Mouse (Mus musculus) kidney, embryonic 14.5 days (tissue): Measurements from ENCODE around the gene Zfp738. TPM values are rescaled to one million over a fixed set of nuclear protein-coding genes. Genes with fewer than 3 reads are reported as not detected.
"Not testable (repeated sequence)": the region's sequence is repeated elsewhere in the genome, so short reads cannot be mapped to it uniquely, and the experiment has no call there.

Source experiments
- ATAC-seq: fragments of 200-750 bp; cut with Nextera tagmentation; 2 replicates; pipeline ENCODE4 v1.8.0; 2017; ENCODE audit warnings: moderate number of reproducible peaks, mild to moderate bottlenecking, moderate TSS enrichment, moderate library complexity; ENCODE audit not compliant: low FRiP score, low TSS enrichment
- H3K27ac ChIP-seq: fragments of 300-500 bp; sonication (generic); 2 replicates; pipeline ENCODE4 v1.5.1; 2014; ENCODE audit warnings: low read depth, mild to moderate bottlenecking, low read length, moderate library complexity, mixed read lengths
- H3K27me3 ChIP-seq: fragments of 300-500 bp; sonication (generic); 2 replicates; pipeline ENCODE4 v1.6.1; 2014; ENCODE audit warnings: mild to moderate bottlenecking, low read length; ENCODE audit not compliant: control insufficient read depth, insufficient read depth
- H3K36me3 ChIP-seq: fragments of 300-500 bp; sonication (generic); 2 replicates; pipeline ENCODE4 v1.6.1; 2014; ENCODE audit warnings: low read length, mixed read lengths; ENCODE audit not compliant: control insufficient read depth, insufficient read depth
- H3K4me1 ChIP-seq: fragments of 300-500 bp; sonication (generic); 2 replicates; pipeline ENCODE4 v1.6.1; 2014; ENCODE audit warnings: low read length, mixed read lengths; ENCODE audit not compliant: control insufficient read depth, insufficient read depth
- H3K4me2 ChIP-seq: fragments of 300-500 bp; sonication (generic); replicated peaks from 2 replicates; pipeline ENCODE4 v1.6.1; 2014; ENCODE audit warnings: low read depth, mild to moderate bottlenecking, low read length
- H3K4me3 ChIP-seq: fragments of 300-500 bp; sonication (generic); 2 replicates; pipeline ENCODE4 v1.5.1; 2014; ENCODE audit warnings: mild to moderate bottlenecking, low read length
- H3K9ac ChIP-seq: fragments of 300-500 bp; sonication (generic); 2 replicates; pipeline ENCODE4 v1.6.1; 2014; ENCODE audit warnings: low read depth, mild to moderate bottlenecking, low read length, moderate library complexity
- H3K9me3 ChIP-seq: fragments of 300-500 bp; sonication (generic); 2 replicates; pipeline ENCODE4 v1.6.1; 2016; ENCODE audit warnings: low read length; ENCODE audit not compliant: control insufficient read depth
- WGBS: fragments of 180-500 bp; shearing (Covaris S2); extraction: QIAGEN DNeasy Blood & Tissue Kit; methylation state at CpG from one replicate; pipeline ENCODE4 v1.1.7; 2014; 5-methylcytosine and 5-hydroxymethylcytosine counted together
- polyA plus RNA-seq: library from polyadenylated mRNA; unstranded; fragments of >200 nt; fragmentation: Nextera tagmentation; extraction: Ambion mirVana; gene quantifications from 2 replicates; pipeline ENCODE4 v1.2.1, GENCODE M21; 2014

Gene Zfp738
- polyA plus RNA-seq, 1 experiment from 2014 or later = 11.2 TPM

DNA sequence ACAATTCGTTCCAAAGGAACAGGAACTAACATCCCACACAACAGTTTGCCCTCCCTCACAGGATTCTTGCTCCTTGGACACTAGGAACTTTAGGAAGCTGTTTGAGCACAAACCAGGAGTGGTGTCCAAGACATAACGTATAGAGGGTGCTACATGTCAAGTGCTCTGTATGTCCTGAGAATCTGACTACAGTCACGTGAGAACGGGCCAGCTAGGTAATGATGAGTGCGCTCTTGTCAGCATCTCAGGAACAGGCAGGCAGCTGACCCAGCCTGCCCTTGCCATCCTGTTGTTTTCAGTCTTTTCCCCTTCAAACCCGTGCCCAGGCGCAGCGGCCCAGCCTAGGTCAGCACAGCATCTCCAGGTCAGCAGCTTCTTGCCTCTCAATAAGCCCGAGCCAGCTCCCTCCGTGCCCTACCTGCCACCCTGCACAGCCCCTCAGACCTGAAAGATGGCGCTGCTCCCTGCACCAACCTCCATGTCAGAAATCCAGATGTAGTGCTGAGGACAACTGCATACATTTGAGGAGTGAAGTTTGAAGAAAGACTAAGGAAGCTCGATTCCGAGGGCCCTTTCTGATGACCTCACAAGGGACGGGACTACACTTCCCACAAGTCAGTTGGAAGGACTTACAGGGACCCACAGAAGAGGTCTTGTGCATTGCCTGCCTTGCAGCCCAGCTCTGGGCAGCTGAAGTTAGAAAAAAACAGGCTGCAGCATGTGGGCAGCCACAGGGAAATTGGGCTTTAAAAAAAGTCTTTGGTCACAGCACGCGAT is 3.7 kb downstream of the Zfp738 start:
- H3K9me3 ChIP-seq, H3K27ac ChIP-seq, H3K36me3 ChIP-seq, H3K27me3 ChIP-seq, H3K4me1 ChIP-seq: not testable (repeated sequence)
- H3K4me3 ChIP-seq = peak overlapping the region; percentile 74
- 10% methylated on average over 16 of the region's 16 CpGs for WGBS
- ATAC-seq = peak; percentile 100
- peak overlapping the region; percentile 70 for H3K9ac ChIP-seq
- peak overlapping the region; percentile 65 for H3K4me2 ChIP-seq

- 97% methylated on average over 2 of the region's 2 CpGs for WGBS
- ATAC-seq = no peak
These were observed 12.0 kb downstream of the Zfp738 start for GRCm38 (mm10) chr13:67674902-67675301.

DNA sequence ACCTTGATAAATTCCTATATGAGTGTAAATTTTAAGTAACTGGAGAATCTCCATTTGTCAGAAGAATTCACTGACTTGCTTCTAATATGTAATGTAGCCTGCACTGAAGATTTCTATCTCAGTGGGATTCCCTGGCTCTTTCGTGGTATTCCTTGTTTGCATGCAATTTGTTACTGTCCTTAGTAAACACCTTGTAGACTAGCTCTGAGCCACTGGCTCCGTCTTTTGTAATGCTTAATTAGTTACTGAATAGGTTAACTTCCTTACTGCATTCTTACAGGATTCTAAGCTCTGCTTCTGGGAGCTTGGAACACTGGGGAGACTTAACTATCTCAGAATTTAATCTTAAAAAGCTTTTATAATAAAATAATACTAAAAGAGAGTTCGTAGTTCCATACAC is 34.4 kb downstream of the Zfp738 start:
- no peak overlapping the region for H3K27ac ChIP-seq
- no peak overlapping the region for H3K9ac ChIP-seq
- WGBS = 46% methylated on average over 3 of the region's 3 CpGs
- H3K4me1 ChIP-seq = no peaks in the 10 kb centered on the region
- ATAC-seq = no peak
- H3K4me2 ChIP-seq = no peak overlapping the region
- no peaks in the 10 kb centered on the region for H3K9me3 ChIP-seq
- H3K36me3 ChIP-seq = no peaks in the 10 kb centered on the region
- H3K4me3 ChIP-seq = no peak overlapping the region
- H3K27me3 ChIP-seq = no peaks in the 10 kb centered on the region

More at GRCm38 (mm10) chr13:67674902-67675301, 12.0 kb downstream of the Zfp738 start:
- no peaks in the 10 kb centered on the region for H3K27me3 ChIP-seq
- H3K27ac ChIP-seq = no peak overlapping the region
- no peaks in the 10 kb centered on the region for H3K4me1 ChIP-seq
- H3K4me3 ChIP-seq = no peak overlapping the region
- H3K36me3 ChIP-seq = peaks cover under 1% of the 10 kb centered on the region; the same call in 1 of the 2 replicates
- H3K9me3 ChIP-seq = no peaks in the 10 kb centered on the region
- no peak overlapping the region for H3K9ac ChIP-seq
- H3K4me2 ChIP-seq = no peak overlapping the region

GRCm38 (mm10) chr13:67637294-67638007 is 49.4 kb downstream of the Zfp738 start, which contains the start of the genes Gm49345 and Zfp729a:
Gm49345 (minus strand) TSS chr13:67637769.
Zfp729a (minus strand) TSS chr13:67637791.
- Histone ChIP-seq H3K27ac (peak within 1 kb of the TSS; percentile 51; the same call in 1 of the 2 replicates), H3K9me3 (no peaks in the 10 kb centered on the region), H3K9ac (peak within 1 kb of the TSS; percentile 70), H3K27me3 (no peaks in the 10 kb centered on the region), H3K4me3 (peak within 1 kb of the TSS; percentile 88), H3K4me1 (no peaks in the 10 kb centered on the region), H3K4me2 (peak within 1 kb of the TSS; percentile 41), H3K36me3 (no peaks in the 10 kb centered on the region)
- peak; percentile 99 for ATAC-seq
- 1% methylated on average over 19 of the region's 19 CpGs for WGBS

- Histone ChIP-seq H3K36me3 (no peaks in the 10 kb centered on the region), H3K4me1 (no peaks in the 10 kb centered on the region), H3K9me3 (peaks cover 2% of the 10 kb centered on the region; the same call in 1 of the 2 replicates), H3K9ac (no peak overlapping the region), H3K27me3 (no peaks in the 10 kb centered on the region), H3K27ac (no peak overlapping the region), H3K4me2 (no peak overlapping the region), H3K4me3 (peak overlapping the region; percentile 73; the same call in 1 of the 2 replicates)
- ATAC-seq = no peak
- WGBS = 89% methylated on average over 4 of the region's 4 CpGs
These were observed 76.8 kb downstream of the Zfp738 start for GRCm38 (mm10) chr13:67610108-67610507.

GRCm38 (mm10) chr13:67609066-67609876 is 77.6 kb downstream of the Zfp738 start, which contains the start of gene Zfp729b:
Zfp729b (minus strand) TSS chr13:67609707.
- H3K36me3 ChIP-seq = no peaks in the 10 kb centered on the region
- H3K4me2 ChIP-seq = peak within 1 kb of the TSS; percentile 44
- WGBS = 3% methylated on average over 20 of the region's 20 CpGs
- peaks cover 2% of the 10 kb centered on the region; the same call in 1 of the 2 replicates for H3K9me3 ChIP-seq
- H3K27me3 ChIP-seq = no peaks in the 10 kb centered on the region
- peak within 1 kb of the TSS; percentile 63 for H3K9ac ChIP-seq
- H3K27ac ChIP-seq = peak within 1 kb of the TSS; percentile 26; the same call in 1 of the 2 replicates
- peak within 1 kb of the TSS; percentile 73 for H3K4me3 ChIP-seq
- no peaks in the 10 kb centered on the region for H3K4me1 ChIP-seq
- ATAC-seq = peak; percentile 98

Other genes with a start within 250 kb of the Zfp738 start
- 5.6 and 10.4 TPM in 2 replicates for gene Zfp874a, start 235.4 kb downstream of the Zfp738 start, polyA plus RNA-seq
- 2.2 and 2.3 TPM in 2 replicates for gene Zfp874b, start 202.8 kb downstream of the Zfp738 start, polyA plus RNA-seq
- gene Zfp58, start 186.5 kb downstream of the Zfp738 start, polyA plus RNA-seq = 13.5 and 16.7 TPM in 2 replicates
- not detected in 2 replicates for gene Gm26965, start 160.9 kb downstream of the Zfp738 start, polyA plus RNA-seq
- gene Zfp87, start 160.9 kb downstream of the Zfp738 start, polyA plus RNA-seq = 22.5 and 28.5 TPM in 2 replicates
- 15.2 and 17.7 TPM in 2 replicates for gene Zfp748, start 133.2 kb downstream of the Zfp738 start, polyA plus RNA-seq
- gene Zfp729b, start 77.4 kb downstream of the Zfp738 start, polyA plus RNA-seq = 4.5 and 5.0 TPM in 2 replicates
- not detected in 2 replicates for gene Gm49345, start 49.3 kb downstream of the Zfp738 start, polyA plus RNA-seq
- gene Zfp729a, start 49.3 kb downstream of the Zfp738 start, polyA plus RNA-seq = 3.6 and 5.7 TPM in 2 replicates
- 4.3 and 5.6 TPM in 2 replicates for gene Zfp65, start 42.1 kb upstream of the Zfp738 start, polyA plus RNA-seq
- 7.1 and 7.6 TPM in 2 replicates for gene Zfp85, start 68.2 kb upstream of the Zfp738 start, polyA plus RNA-seq
- 2.2 and 3.7 TPM in 2 replicates for gene Zfp493, start 92.6 kb upstream of the Zfp738 start, polyA plus RNA-seq
- gene Zfp273, start 126.7 kb upstream of the Zfp738 start, polyA plus RNA-seq = 7.3 and 8.8 TPM in 2 replicates
- gene Gm10037, start 144.0 kb upstream of the Zfp738 start, polyA plus RNA-seq = 2.6 and 2.7 TPM in 2 replicates
- not detected in 2 replicates for gene BC048507, start 176.3 kb upstream of the Zfp738 start, polyA plus RNA-seq